Mouse (Mus musculus) stomach, postnatal 0 days (tissue): ENCODE data around the gene Fyb.

Experiments
- CTCF ChIP-seq: IDR thresholded peaks from 2 replicates; pipeline ENCODE4 v1.5.1; 2016; ENCODE audit warnings: antibody characterized with exemption, low read depth, mild to moderate bottlenecking, moderate library complexity
- EP300 ChIP-seq: optimal IDR thresholded peaks from 2 replicates; pipeline ENCODE3; 2016; ENCODE audit warnings: antibody characterized with exemption

DNA sequence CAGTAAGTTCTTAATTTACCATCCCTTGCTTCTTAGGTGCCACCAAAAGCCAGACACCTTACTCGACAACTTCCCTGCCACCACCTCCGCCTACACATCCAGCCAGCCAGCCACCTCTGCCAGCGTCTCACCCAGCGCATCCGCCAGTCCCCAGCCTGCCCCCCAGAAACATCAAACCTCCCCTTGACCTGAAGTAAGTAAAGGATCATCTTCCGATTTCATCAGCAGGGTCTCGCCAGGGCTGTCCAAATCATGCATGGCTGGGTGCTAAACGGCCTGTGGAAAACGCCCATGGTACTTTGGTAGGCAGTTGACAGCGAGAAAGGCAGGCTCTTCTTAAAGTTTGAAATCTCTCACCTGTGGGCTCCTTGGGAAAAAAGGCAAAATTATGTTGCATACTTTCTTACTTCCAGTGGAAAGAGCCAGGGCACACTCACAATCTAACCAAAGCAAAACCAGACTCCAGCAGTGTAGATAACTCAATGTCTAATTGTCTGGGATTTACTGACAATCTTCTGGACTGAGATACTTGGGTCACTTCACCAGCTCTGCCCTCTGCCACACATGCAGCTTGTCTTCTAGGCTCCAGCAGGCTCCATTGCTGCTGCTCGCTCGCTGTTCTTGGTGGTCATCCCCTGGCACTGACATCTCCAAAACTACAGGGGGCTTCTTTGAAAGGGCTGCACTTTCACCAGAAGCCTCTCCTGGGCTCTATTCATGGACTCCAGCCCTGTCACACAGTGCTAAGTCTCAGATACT is 97.1 kb downstream of the Fyb start:
- no peak for TF ChIP-seq CTCF
- TF ChIP-seq EP300 = no peak
